Mouse (Mus musculus): ENCODE data around the gene Supt20. TPM values are rescaled to one million over a fixed set of nuclear protein-coding genes. Genes with fewer than 3 reads are reported as not detected.
"Not testable (repeated sequence)": the region's sequence is repeated elsewhere in the genome, so short reads cannot be mapped to it uniquely, and the experiment has no call there.

Supt20 gene
- polyA plus RNA-seq, 1 experiment from 2014 or later = 105 TPM

GRCm38 (mm10) chr3:54672111-54672510, 20.5 kb upstream of the Supt20 start:
- H3K4me3 ChIP-seq = no peak overlapping the region
- no peak overlapping the region for H3K4me2 ChIP-seq (replicated peaks)
- H3K4me1 ChIP-seq = peaks cover 3% of the 10 kb centered on the region; the same call in 1 of the 2 replicates
- H3K9ac ChIP-seq (replicated peaks) = no peak overlapping the region
- H3K9me3 ChIP-seq = no peaks in the 10 kb centered on the region
- H3K27me3 ChIP-seq = no peaks in the 10 kb centered on the region
- peak; percentile 29; the same call in 1 of the 2 replicates for ATAC-seq (replicated peaks)
- 60% methylated on average over 3 of the region's 3 CpGs for WGBS
- no peak overlapping the region for H3K27ac ChIP-seq (replicated peaks)
- H3K36me3 ChIP-seq = no peaks in the 10 kb centered on the region

- 37% methylated on average over 13 of the region's 13 CpGs for WGBS
- peaks cover 3% of the 10 kb centered on the region; the same call in 1 of the 2 replicates for H3K4me1 ChIP-seq
- H3K4me2 ChIP-seq (replicated peaks) = no peak overlapping the region
- no peaks in the 10 kb centered on the region for H3K9me3 ChIP-seq
- ATAC-seq (replicated peaks) = peak; percentile 71
- H3K4me3 ChIP-seq = no peak overlapping the region
- H3K27ac ChIP-seq (replicated peaks) = no peak overlapping the region
- H3K9ac ChIP-seq (replicated peaks) = no peak overlapping the region
- H3K27me3 ChIP-seq = no peaks in the 10 kb centered on the region
- no peaks in the 10 kb centered on the region for H3K36me3 ChIP-seq
Observed at GRCm38 (mm10) chr3:54672557-54673529, 19.8 kb upstream of the Supt20 start.

DNA sequence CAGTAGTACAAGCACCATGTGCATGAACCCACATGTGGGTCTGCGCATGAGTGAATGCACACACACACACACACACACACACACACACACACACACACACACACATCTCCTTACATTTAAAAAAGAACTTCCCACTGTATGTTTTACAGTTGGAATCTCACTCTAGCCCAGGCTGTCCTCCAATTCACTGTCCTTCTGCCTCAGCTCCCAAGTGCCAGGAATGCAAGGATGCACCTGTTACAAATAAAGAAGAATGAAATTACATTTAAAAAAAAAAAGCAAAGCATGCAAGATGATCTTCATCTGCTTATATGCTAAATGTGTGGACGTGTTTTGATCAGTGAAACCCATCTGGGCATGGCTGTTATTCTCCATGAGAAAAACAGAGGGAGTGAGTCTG, 15.8 kb upstream of the Supt20 start:
- no peak for ATAC-seq (replicated peaks)
- H3K4me2 ChIP-seq (replicated peaks) = no peak overlapping the region
- no peaks in the 10 kb centered on the region for H3K9me3 ChIP-seq
- H3K9ac ChIP-seq (replicated peaks) = no peak overlapping the region
- 0 out of 2 replicates have a peak overlapping the region, but pooled peaks have one; percentile 2 for H3K27ac ChIP-seq (replicated peaks)
- WGBS = 75% methylated on average over 2 of the region's 2 CpGs
- H3K4me3 ChIP-seq = no peak overlapping the region
- no peaks in the 10 kb centered on the region for H3K36me3 ChIP-seq
- H3K27me3 ChIP-seq = no peaks in the 10 kb centered on the region
- peaks cover 3% of the 10 kb centered on the region; the same call in 1 of the 2 replicates for H3K4me1 ChIP-seq

DNA sequence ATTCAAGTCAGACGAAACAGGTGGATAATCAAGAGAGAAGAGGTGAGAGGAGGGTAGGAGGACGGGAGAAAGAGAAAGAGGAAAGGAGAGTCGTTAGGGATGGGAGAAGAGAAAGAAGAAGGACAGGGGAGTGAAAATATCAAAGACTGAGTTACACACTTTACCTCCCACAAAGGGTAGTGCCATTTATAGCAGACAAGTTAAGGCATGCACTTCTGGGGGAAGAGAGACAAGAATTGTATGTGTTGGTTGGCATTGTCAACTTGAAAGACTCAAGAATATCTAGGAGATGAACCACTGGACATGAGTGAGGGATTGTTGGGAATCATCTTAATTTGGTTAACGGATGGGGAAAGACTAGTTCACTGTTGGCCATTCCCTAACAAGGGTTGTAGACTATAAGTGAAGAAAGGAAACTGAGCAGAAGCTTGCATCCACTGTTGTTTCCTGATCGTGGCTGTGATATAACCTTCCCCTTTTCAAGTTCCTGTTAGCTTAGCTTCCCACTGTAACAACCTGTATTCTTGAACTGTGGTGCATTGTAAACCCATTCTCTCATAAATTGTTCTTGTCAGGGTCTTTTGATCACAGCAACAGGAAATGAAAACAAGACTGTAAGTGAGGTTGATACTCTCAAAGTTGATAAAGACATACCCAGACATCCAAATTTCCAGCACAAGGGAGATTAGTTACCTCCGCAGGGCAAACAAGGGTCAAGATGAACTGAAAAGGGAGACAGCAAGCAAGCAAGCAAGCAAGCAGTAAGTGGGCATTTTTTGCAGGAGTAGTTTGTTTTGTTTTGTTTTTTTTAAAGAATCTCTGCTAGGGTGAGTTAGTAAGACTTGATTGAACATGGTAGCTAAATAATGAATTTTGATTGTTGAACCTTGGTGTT, 11.1 kb upstream of the Supt20 start:
- H3K27ac ChIP-seq (replicated peaks) = no peak overlapping the region
- ATAC-seq (replicated peaks) = no peak
- no peaks in the 10 kb centered on the region for H3K9me3 ChIP-seq
- H3K9ac ChIP-seq (replicated peaks) = no peak overlapping the region
- no peaks in the 10 kb centered on the region for H3K27me3 ChIP-seq
- WGBS = 73% methylated on average over 6 of the region's 6 CpGs
- H3K4me2 ChIP-seq (replicated peaks) = no peak overlapping the region
- H3K4me3 ChIP-seq = no peak overlapping the region
- H3K4me1 ChIP-seq = no peaks in the 10 kb centered on the region
- H3K36me3 ChIP-seq = no peaks in the 10 kb centered on the region

DNA sequence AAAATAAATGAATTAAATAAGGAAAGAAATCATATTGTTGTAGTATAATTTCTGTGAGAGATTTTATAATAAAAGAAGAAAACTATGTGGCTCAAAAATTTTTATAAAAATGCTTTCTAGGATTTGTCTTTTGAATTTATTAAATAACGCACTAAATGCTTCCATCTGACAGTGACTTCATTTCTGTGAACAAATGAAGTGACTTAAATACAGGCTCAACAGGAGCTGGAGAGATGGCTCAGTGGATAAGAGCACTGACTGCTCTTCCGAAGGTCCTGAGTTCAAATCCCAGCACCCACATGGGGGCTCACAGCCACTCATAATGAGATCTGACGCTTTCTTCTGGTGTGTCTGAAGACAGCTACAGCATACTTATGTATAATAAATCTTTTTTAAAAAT, 7.4 kb upstream of the Supt20 start:
- ATAC-seq (replicated peaks) = no peak
- no peak overlapping the region for H3K4me2 ChIP-seq (replicated peaks)
- no peaks in the 10 kb centered on the region for H3K4me1 ChIP-seq
- H3K36me3 ChIP-seq = no peaks in the 10 kb centered on the region
- no peak overlapping the region for H3K27ac ChIP-seq (replicated peaks)
- 96% methylated on average over 3 of the region's 3 CpGs for WGBS
- no peaks in the 10 kb centered on the region for H3K9me3 ChIP-seq
- no peaks in the 10 kb centered on the region for H3K27me3 ChIP-seq
- no peak overlapping the region for H3K9ac ChIP-seq (replicated peaks)
- no peak overlapping the region for H3K4me3 ChIP-seq

DNA sequence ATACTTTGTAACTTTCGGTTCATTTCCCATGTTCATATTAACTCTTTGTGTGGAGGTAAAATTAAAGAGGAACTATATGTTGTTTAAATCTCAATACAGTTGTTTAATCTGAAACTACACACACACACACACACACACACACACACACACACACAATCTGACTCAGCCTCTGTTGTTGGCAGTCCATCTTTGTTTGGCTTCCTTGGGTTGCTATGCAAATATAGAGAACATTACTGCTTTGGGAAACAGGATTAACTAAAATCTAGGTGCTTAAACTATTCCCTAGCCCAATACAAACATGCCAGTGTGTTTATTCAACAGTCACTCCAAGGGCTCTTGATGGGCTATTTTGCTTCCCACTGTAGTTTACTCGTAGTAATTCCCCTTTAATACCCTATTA, 5.4 kb upstream of the Supt20 start:
- Histone ChIP-seq H3K36me3 (no peaks in the 10 kb centered on the region), H3K27ac (replicated peaks) (no peak overlapping the region), H3K9ac (replicated peaks) (no peak overlapping the region), H3K9me3 (no peaks in the 10 kb centered on the region), H3K27me3 (no peaks in the 10 kb centered on the region), H3K4me2 (replicated peaks) (no peak overlapping the region), H3K4me3 (no peak overlapping the region), H3K4me1 (peaks cover 3% of the 10 kb centered on the region)
- ATAC-seq (replicated peaks) = no peak
- 58% methylated on average over 2 of the region's 2 CpGs for WGBS

DNA sequence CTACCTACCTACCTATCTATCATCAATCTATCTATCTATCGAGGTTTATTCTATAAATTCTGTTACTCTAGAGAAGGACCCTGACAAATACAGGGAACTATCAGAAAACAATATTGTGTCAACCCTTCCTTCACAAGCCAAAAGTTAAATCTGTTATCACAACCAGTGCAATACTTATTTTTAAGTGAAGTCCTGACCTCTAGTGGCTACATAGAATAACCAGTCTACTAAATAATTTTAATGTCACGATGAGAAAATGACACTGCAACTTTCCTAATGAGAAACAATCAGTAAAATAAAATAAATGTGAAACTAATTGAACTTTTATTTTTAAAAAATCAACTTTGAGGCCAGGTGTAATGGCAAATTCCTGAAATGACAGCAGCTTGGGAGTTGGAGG, 3.5 kb upstream of the Supt20 start:
- no peak for ATAC-seq (replicated peaks)
- WGBS = 60% methylated on average over 2 of the region's 2 CpGs

DNA sequence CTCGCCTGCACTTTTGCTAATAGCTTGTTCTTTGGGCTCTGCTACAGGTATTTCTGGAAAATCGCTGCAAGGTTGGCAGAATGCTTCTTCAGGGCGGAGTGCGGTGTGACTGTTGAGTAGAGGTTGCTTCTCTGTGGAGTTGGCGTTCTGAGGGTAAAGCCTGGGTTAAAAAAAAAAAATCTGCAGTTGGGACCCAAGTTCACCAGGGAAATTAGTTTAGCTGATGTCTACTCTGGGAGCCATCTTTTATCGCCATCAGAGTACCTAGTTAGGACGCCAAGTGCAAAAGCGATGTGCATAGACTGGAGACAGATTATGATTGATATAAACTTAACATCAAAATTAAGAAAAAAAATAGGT, 429 bp downstream of the Supt20 start:
- peak overlapping the region; percentile 72 for H3K4me3 ChIP-seq
- no peak for ATAC-seq (replicated peaks)

More for the DNA sequence above, 3.5 kb upstream of the Supt20 start:
- Histone ChIP-seq H3K4me3 (no peak overlapping the region), H3K27me3 (no peaks in the 10 kb centered on the region), H3K4me1 (peaks cover 6% of the 10 kb centered on the region), H3K36me3 (no peaks in the 10 kb centered on the region), H3K9ac (replicated peaks) (no peak overlapping the region), H3K4me2 (replicated peaks) (no peak overlapping the region), H3K27ac (replicated peaks) (no peak overlapping the region), H3K9me3 (no peaks in the 10 kb centered on the region)

GRCm38 (mm10) chr3:54699759-54700301, 7.2 kb downstream of the Supt20 start:
- H3K9me3 ChIP-seq = no peaks in the 10 kb centered on the region

More for the DNA sequence above, 429 bp downstream of the Supt20 start:
- H3K27me3 ChIP-seq = no peaks in the 10 kb centered on the region
- WGBS = 0% methylated on average over 8 of the region's 8 CpGs
- H3K4me1 ChIP-seq = peaks cover 15% of the 10 kb centered on the region
- H3K36me3 ChIP-seq = peaks cover 12% of the 10 kb centered on the region
- peak overlapping the region; percentile 62 for H3K9ac ChIP-seq (replicated peaks)
- peak overlapping the region; percentile 77 for H3K27ac ChIP-seq (replicated peaks)
- no peaks in the 10 kb centered on the region for H3K9me3 ChIP-seq
- H3K4me2 ChIP-seq (replicated peaks) = peak overlapping the region; percentile 51

DNA sequence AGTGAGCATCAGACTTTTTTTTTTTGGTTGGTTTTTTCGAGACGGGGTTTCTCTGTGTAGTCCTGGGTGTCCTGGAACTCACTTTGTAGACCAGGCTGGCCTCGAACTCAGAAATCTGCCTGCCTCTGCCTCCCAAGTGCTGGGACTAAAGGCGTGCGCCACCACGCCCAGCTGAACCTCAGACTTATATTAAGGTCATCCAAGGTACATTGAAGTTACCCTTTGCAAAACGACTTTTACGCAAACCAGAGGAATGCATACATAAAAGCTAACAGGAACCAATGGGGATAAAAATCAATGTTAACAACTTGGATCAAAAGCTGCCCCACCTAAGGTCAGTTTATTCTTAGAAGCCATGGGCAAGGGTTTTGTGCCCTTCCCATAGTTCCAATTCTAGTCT, 11.5 kb downstream of the Supt20 start:
- H3K9me3 ChIP-seq; H3K9ac ChIP-seq (replicated peaks); H3K4me1 ChIP-seq; H3K4me2 ChIP-seq (replicated peaks); ATAC-seq (replicated peaks); H3K4me3 ChIP-seq; H3K27me3 ChIP-seq; H3K27ac ChIP-seq (replicated peaks): not testable (repeated sequence)
- WGBS = over 99% methylated on average over 8 of the region's 8 CpGs
- peaks cover 77% of the 10 kb centered on the region for H3K36me3 ChIP-seq

More at GRCm38 (mm10) chr3:54699759-54700301, 7.2 kb downstream of the Supt20 start:
- ATAC-seq (replicated peaks) = no peak
- H3K27ac ChIP-seq (replicated peaks) = no peak overlapping the region
- H3K4me1 ChIP-seq = peaks cover 1% of the 10 kb centered on the region; the same call in 1 of the 2 replicates
- 91% methylated on average over 5 of the region's 5 CpGs for WGBS
- peaks cover 56% of the 10 kb centered on the region for H3K36me3 ChIP-seq
- no peak overlapping the region for H3K4me3 ChIP-seq
- no peak overlapping the region for H3K9ac ChIP-seq (replicated peaks)
- no peak overlapping the region for H3K4me2 ChIP-seq (replicated peaks)
- no peaks in the 10 kb centered on the region for H3K27me3 ChIP-seq

DNA sequence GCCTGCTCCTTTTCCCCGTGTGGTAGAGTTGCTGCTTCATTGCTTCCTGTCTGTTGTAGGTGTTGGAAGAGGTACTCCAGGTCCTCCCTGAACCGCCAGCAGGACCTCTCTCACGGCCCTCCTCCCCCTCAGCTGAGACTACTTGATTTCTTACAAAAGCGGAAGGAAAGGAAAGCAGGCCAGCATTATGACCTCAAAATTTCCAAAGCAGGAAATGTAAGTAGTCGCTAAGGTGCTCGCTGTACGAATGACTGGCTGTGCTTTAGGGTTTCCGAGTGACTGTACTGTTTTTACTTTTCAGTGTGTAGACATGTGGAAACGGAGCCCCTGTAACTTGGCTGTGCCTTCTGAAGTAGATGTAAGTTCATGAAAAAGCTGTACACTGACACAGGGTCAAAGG, 16.4 kb downstream of the Supt20 start:
- H3K36me3 ChIP-seq = peaks cover 80% of the 10 kb centered on the region
- no peak overlapping the region for H3K27ac ChIP-seq (replicated peaks)
- H3K4me2 ChIP-seq (replicated peaks) = no peak overlapping the region
- 89% methylated on average over 9 of the region's 9 CpGs for WGBS
- H3K9me3 ChIP-seq = no peaks in the 10 kb centered on the region
- no peak overlapping the region for H3K4me3 ChIP-seq
- no peaks in the 10 kb centered on the region for H3K4me1 ChIP-seq
- ATAC-seq (replicated peaks) = no peak
- H3K27me3 ChIP-seq = no peaks in the 10 kb centered on the region
- no peak overlapping the region for H3K9ac ChIP-seq (replicated peaks)

DNA sequence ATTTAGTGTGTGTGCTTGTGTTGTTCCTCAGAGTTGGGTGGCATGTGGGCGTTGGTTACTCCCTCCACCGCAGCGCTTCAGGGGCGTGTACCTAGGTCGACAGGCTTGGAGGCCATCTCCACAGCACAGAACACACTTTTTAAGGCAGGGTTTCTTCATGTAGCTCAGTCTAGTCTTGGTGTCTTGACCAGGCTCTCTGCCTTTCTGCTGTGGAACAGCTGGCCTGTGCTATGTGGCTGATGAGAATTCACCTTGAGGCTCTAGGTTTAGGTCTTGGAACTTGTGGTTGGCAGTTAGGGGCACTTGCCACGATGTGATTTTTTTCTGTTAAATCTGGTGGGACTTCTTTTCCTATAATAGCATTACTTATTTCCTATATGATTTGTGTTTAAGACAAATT, 21.6 kb downstream of the Supt20 start, which contains the start of gene Gm21958:
Gm21958 (minus strand) TSS at position 101 of the 400 bp plus-strand sequence.
- Histone ChIP-seq H3K27ac (replicated peaks) (no peak within 1 kb of the TSS), H3K36me3 (peaks cover 76% of the 10 kb centered on the region), H3K27me3 (no peaks in the 10 kb centered on the region), H3K4me1 (no peaks in the 10 kb centered on the region), H3K9me3 (no peaks in the 10 kb centered on the region), H3K9ac (replicated peaks) (no peak within 1 kb of the TSS), H3K4me2 (replicated peaks) (no peak within 1 kb of the TSS), H3K4me3 (no peak within 1 kb of the TSS)
- no peak for ATAC-seq (replicated peaks)
- 96% methylated on average over 6 of the region's 6 CpGs for WGBS

All from forebrain, embryonic 15.5 days (tissue).